Mouse (Mus musculus) lung, postnatal 10 days (tissue): ENCODE data around the gene Serpina3b.
A peak's percentile ranks its signal among the peaks of the same experiment; 100 is the strongest.
"Not testable (repeated sequence)": the region's sequence is repeated elsewhere in the genome, so short reads cannot be mapped to it uniquely, and the experiment has no call there.

Experiments used
- DNase-seq: peaks from one replicate; pipeline ENCODE4 v3.0.0; 2021

Serpina3b gene

GRCm38 (mm10) chr12:104127696-104128095 lies at the start of gene Serpina3b:
Gene Serpina3b (plus strand): TSS chr12:104127996.
- no peak for DNase-seq

GRCm38 (mm10) chr12:104090119-104090518 lies 37.7 kb upstream of the Serpina3b start:
- no peak for DNase-seq

- no peak for DNase-seq
These were observed 36.5 kb upstream of the Serpina3b start for GRCm38 (mm10) chr12:104091303-104091702.

- no peak for DNase-seq
These were observed 27.0 kb upstream of the Serpina3b start, which contains the start of gene Serpina5 for GRCm38 (mm10) chr12:104100768-104101167. Gene Serpina5 (plus strand): TSS chr12:104101113.

GRCm38 (mm10) chr12:104105847-104106246 lies 21.9 kb upstream of the Serpina3b start:
- DNase-seq, result no peak

- no peak for DNase-seq
These were observed 20.9 kb upstream of the Serpina3b start for GRCm38 (mm10) chr12:104106919-104107318.

- no peak for DNase-seq
These were observed 19.3 kb upstream of the Serpina3b start for GRCm38 (mm10) chr12:104108507-104108906.

- not testable (repeated sequence) for DNase-seq
These were observed 15.5 kb upstream of the Serpina3b start, which contains the start of gene Serpina3a for GRCm38 (mm10) chr12:104112333-104112732. Gene Serpina3a (plus strand): TSS chr12:104112724.

GRCm38 (mm10) chr12:104114921-104115579 lies 12.7 kb upstream of the Serpina3b start:
- DNase-seq, result no peak

GRCm38 (mm10) chr12:104123097-104123496 lies 4.7 kb upstream of the Serpina3b start:
- DNase-seq, result no peak

GRCm38 (mm10) chr12:104123996-104124395 lies 3.8 kb upstream of the Serpina3b start:
- no peak for DNase-seq

GRCm38 (mm10) chr12:104125021-104125560 lies 2.7 kb upstream of the Serpina3b start:
- no peak for DNase-seq

- DNase-seq, result peak; percentile 5
These were observed 3.2 kb downstream of the Serpina3b start for GRCm38 (mm10) chr12:104131041-104131440.

- no peak for DNase-seq
These were observed 10.4 kb downstream of the Serpina3b start for GRCm38 (mm10) chr12:104138216-104138615.

- DNase-seq, result no peak
These were observed 12.8 kb downstream of the Serpina3b start for GRCm38 (mm10) chr12:104140543-104141103.

GRCm38 (mm10) chr12:104141506-104141905 lies 13.7 kb downstream of the Serpina3b start:
- DNase-seq, result no peak

GRCm38 (mm10) chr12:104142427-104142826 lies 14.6 kb downstream of the Serpina3b start:
- DNase-seq, result no peak

- DNase-seq, result no peak
These were observed 15.5 kb downstream of the Serpina3b start for GRCm38 (mm10) chr12:104143286-104143685.

GRCm38 (mm10) chr12:104145571-104145970 lies 17.8 kb downstream of the Serpina3b start:
- no peak for DNase-seq

- peak; percentile 13 for DNase-seq
These were observed 24.2 kb downstream of the Serpina3b start for GRCm38 (mm10) chr12:104151989-104152388.

GRCm38 (mm10) chr12:104153041-104153645 lies 25.3 kb downstream of the Serpina3b start:
- peak; percentile 9 for DNase-seq

GRCm38 (mm10) chr12:104153656-104154055 lies 25.9 kb downstream of the Serpina3b start, which contains the start of gene Serpina3c:
Gene Serpina3c (minus strand): TSS chr12:104153870.
- peak; percentile 7 for DNase-seq

GRCm38 (mm10) chr12:104174747-104175146 lies 47.0 kb downstream of the Serpina3b start:
- DNase-seq, result peak; percentile 51

GRCm38 (mm10) chr12:104175636-104176035 lies 47.8 kb downstream of the Serpina3b start:
- DNase-seq, result no peak
